Mouse (Mus musculus) Muller cell, postnatal 12 days (primary cell): Measurements from ENCODE around the gene Grin2b.

Experiments used
- DNase-seq: peaks from one replicate; pipeline ENCODE4 v3.0.0-alpha.2; 2015; ENCODE audit errors: inconsistent ontology term

Grin2b gene

GRCm38 (mm10) chr6:136105221-136105620 lies 68.1 kb downstream of the Grin2b start:
- DNase-seq: no peak

- no peak for DNase-seq
Measured at GRCm38 (mm10) chr6:136100241-136100640, 73.1 kb downstream of the Grin2b start.

GRCm38 (mm10) chr6:136096269-136096668 lies 77.0 kb downstream of the Grin2b start:
- no peak for DNase-seq

GRCm38 (mm10) chr6:136079991-136080734 lies 93.1 kb downstream of the Grin2b start:
- DNase-seq: no peak

GRCm38 (mm10) chr6:136072326-136073054 lies 100.8 kb downstream of the Grin2b start:
- no peak for DNase-seq

- DNase-seq: no peak
Measured at GRCm38 (mm10) chr6:136070101-136070500, 103.2 kb downstream of the Grin2b start.

- no peak for DNase-seq
Measured at GRCm38 (mm10) chr6:136053346-136053745, 120.0 kb downstream of the Grin2b start.

- DNase-seq: no peak
Measured at GRCm38 (mm10) chr6:136050346-136050745, 123.0 kb downstream of the Grin2b start.

- DNase-seq: no peak
Measured at GRCm38 (mm10) chr6:136048084-136048483, 125.2 kb downstream of the Grin2b start.

- peak; percentile 54 for DNase-seq
Measured at GRCm38 (mm10) chr6:136046091-136046490, 127.2 kb downstream of the Grin2b start.

- DNase-seq: no peak
Measured at GRCm38 (mm10) chr6:136044461-136044860, 128.8 kb downstream of the Grin2b start.

GRCm38 (mm10) chr6:136042375-136042774 lies 130.9 kb downstream of the Grin2b start:
- peak; percentile 18 for DNase-seq

- DNase-seq: no peak
Measured at GRCm38 (mm10) chr6:136041821-136042220, 131.5 kb downstream of the Grin2b start.

- no peak for DNase-seq
Measured at GRCm38 (mm10) chr6:136040931-136041330, 132.4 kb downstream of the Grin2b start.

- no peak for DNase-seq
Measured at GRCm38 (mm10) chr6:136029235-136029939, 143.9 kb downstream of the Grin2b start.

GRCm38 (mm10) chr6:136026936-136027335 lies 146.4 kb downstream of the Grin2b start:
- no peak for DNase-seq

- DNase-seq: no peak
Measured at GRCm38 (mm10) chr6:136025801-136026200, 147.5 kb downstream of the Grin2b start.

- no peak for DNase-seq
Measured at GRCm38 (mm10) chr6:136020460-136020859, 152.9 kb downstream of the Grin2b start.

- no peak for DNase-seq
Measured at GRCm38 (mm10) chr6:136018962-136019361, 154.3 kb downstream of the Grin2b start.

GRCm38 (mm10) chr6:136013556-136014380 lies 159.5 kb downstream of the Grin2b start:
- peak; percentile 81 for DNase-seq

- DNase-seq: no peak
Measured at GRCm38 (mm10) chr6:136011533-136011932, 161.8 kb downstream of the Grin2b start.

- no peak for DNase-seq
Measured at GRCm38 (mm10) chr6:136011038-136011311, 162.3 kb downstream of the Grin2b start.
